Mouse (Mus musculus): ENCODE measurements around the gene Ube2l3.
"Not testable (repeated sequence)": the region's sequence is repeated elsewhere in the genome, so short reads cannot be mapped to it uniquely, and the experiment has no call there.

The Ube2l3 gene

GRCm38 (mm10) chr16:17202549-17202948 is at the start of gene Ube2l3:
Gene Ube2l3, minus strand, starts transcription at chr16:17202649.
- no peak for DNase-seq (ENCODE audit: low read depth)

GRCm38 (mm10) chr16:17251539-17251938 is 49.1 kb upstream of the Ube2l3 start:
- no peak for DNase-seq (ENCODE audit: low read depth)

GRCm38 (mm10) chr16:17249135-17249534 is 46.7 kb upstream of the Ube2l3 start:
- DNase-seq (ENCODE audit: low read depth): peak; percentile 47

- DNase-seq (ENCODE audit: low read depth): no peak
These were observed 45.3 kb upstream of the Ube2l3 start for GRCm38 (mm10) chr16:17247727-17248126.

GRCm38 (mm10) chr16:17244996-17245395 is 42.5 kb upstream of the Ube2l3 start:
- DNase-seq (ENCODE audit: low read depth): no peak

- DNase-seq (ENCODE audit: low read depth): no peak
These were observed 41.3 kb upstream of the Ube2l3 start for GRCm38 (mm10) chr16:17243731-17244130.

GRCm38 (mm10) chr16:17239409-17239808 is 37.0 kb upstream of the Ube2l3 start:
- no peak for DNase-seq (ENCODE audit: low read depth)

GRCm38 (mm10) chr16:17237634-17238033 is 35.2 kb upstream of the Ube2l3 start:
- no peak for DNase-seq (ENCODE audit: low read depth)

GRCm38 (mm10) chr16:17234916-17235665 is 32.6 kb upstream of the Ube2l3 start:
- DNase-seq (ENCODE audit: low read depth): no peak

- DNase-seq (ENCODE audit: low read depth): no peak
These were observed 32.0 kb upstream of the Ube2l3 start for GRCm38 (mm10) chr16:17234499-17234895.

GRCm38 (mm10) chr16:17233702-17234498 is 31.5 kb upstream of the Ube2l3 start:
- peak; percentile 30 for DNase-seq (ENCODE audit: low read depth)

- peak; percentile 91 for DNase-seq (ENCODE audit: low read depth)
These were observed 30.6 kb upstream of the Ube2l3 start, which contains the start of gene Hic2 for GRCm38 (mm10) chr16:17232794-17233701. Gene Hic2, plus strand, starts transcription at chr16:17233572.

- DNase-seq (ENCODE audit: low read depth): not testable (repeated sequence)
These were observed 29.1 kb upstream of the Ube2l3 start for GRCm38 (mm10) chr16:17231523-17231922.

- no peak for DNase-seq (ENCODE audit: low read depth)
These were observed 24.0 kb upstream of the Ube2l3 start for GRCm38 (mm10) chr16:17226496-17226895.

- DNase-seq (ENCODE audit: low read depth): no peak
These were observed 23.1 kb upstream of the Ube2l3 start for GRCm38 (mm10) chr16:17225584-17225983.

- DNase-seq (ENCODE audit: low read depth): peak; percentile 67
These were observed 19.7 kb upstream of the Ube2l3 start for GRCm38 (mm10) chr16:17222197-17222596.

- no peak for DNase-seq (ENCODE audit: low read depth)
These were observed 17.8 kb upstream of the Ube2l3 start for GRCm38 (mm10) chr16:17220127-17220733.

- DNase-seq (ENCODE audit: low read depth): no peak
These were observed 14.6 kb upstream of the Ube2l3 start for GRCm38 (mm10) chr16:17216934-17217633.

- peak; percentile 86 for DNase-seq (ENCODE audit: low read depth)
These were observed 7.8 kb upstream of the Ube2l3 start for GRCm38 (mm10) chr16:17209981-17210838.

- DNase-seq (ENCODE audit: low read depth): no peak
These were observed 7.0 kb upstream of the Ube2l3 start for GRCm38 (mm10) chr16:17209404-17209960.

Measured in c-Kit-positive CD71-negative TER-119-negative erythroid progenitor cells, embryonic 14.5 days (primary cell).